Mouse (Mus musculus): ENCODE results near the gene 2310011J03Rik. TPM values are rescaled to one million over a fixed set of nuclear protein-coding genes. Genes with fewer than 3 reads are reported as not detected.

2310011J03Rik gene
- total RNA-seq, 2 experiments from 2014 or later: 10.5 to 13.1 TPM

DNA sequence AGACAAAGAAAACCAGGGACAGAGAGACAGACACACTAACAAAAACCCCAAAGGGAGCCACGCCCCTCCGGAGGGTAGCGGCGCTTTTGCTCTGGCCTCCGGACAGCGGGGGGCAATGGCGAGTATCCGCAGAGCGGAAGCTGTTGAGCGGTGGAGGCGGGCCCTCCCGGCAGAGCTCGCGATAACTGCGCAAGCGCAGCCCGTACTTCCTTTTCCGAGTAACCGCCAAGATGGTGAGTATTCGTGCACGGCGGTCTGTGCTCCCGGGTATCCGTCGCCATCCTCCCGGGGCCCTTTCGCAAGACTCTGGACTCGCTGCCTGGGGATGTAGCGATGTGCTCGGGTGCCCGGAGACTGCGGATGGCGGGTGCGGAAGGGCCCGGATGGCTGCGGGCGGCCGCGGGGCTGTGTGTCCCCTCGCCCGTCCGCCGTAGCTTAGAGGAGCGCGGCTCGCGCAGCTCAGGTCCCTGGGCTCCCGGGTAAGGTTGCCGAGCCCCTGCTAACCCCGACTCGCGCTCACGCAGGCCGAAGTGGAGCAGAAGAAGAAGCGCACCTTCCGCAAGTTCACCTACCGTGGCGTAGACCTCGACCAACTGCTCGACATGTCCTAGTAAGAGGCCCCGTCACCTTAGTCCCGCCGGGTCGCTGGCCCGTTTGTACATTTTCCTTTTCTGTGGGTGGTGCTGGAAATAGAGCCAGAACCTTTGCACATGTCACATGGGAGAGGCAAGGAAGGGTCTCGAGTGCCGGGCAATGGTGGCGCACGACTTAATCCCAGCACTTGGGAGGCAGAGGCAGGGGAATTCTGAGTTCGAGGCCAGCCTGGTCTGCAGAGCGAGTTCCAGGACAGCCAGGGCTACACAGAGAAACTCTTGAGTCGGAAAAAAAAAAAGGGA lies 27.8 kb downstream of the 2310011J03Rik start, which contains the start of gene Rps15:
Gene Rps15, plus strand, starts transcription at position 203 of the 896 bp plus-strand sequence.
- peak; percentile 95 for DNase-seq

DNA sequence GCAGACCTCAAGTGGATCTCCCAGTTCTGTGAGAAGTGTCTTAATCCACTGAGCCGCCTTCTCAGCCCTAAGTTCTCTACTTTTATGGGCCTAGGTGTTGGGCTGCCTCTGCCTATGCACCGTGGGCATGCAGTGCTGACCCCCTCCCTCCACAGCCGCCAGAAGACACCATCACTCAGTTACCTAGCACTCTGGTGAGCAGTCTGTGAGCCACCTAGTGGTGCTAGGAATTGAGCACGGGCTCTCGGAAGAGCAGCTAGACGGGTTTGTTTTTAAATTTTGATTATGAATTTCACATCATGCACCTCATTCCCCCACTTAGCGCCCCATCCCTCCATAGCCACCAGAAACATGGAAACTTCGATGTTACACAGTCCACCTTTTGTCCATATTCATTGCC lies 31.7 kb downstream of the 2310011J03Rik start:
- DNase-seq: no peak

DNA sequence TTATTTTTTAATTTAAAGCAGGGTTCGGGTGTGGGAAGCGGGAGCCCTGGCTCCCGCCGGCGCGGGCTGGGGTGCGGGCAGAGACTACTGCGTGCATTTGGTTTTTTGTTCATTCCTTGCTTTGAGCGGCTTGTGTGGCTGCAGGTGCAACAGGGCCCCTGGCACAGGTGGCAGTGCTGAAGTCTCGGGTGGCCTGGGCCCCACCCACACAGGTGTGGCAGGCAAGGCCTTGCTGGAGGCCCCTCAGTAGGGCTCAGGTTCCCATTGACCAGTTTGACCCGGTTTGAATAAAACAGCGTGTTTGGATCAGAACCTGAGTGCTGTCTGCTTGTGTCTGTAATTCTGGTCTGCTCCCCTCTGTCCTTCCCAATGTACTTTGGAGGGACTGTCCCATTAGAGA lies 32.2 kb downstream of the 2310011J03Rik start:
- DNase-seq: no peak

DNA sequence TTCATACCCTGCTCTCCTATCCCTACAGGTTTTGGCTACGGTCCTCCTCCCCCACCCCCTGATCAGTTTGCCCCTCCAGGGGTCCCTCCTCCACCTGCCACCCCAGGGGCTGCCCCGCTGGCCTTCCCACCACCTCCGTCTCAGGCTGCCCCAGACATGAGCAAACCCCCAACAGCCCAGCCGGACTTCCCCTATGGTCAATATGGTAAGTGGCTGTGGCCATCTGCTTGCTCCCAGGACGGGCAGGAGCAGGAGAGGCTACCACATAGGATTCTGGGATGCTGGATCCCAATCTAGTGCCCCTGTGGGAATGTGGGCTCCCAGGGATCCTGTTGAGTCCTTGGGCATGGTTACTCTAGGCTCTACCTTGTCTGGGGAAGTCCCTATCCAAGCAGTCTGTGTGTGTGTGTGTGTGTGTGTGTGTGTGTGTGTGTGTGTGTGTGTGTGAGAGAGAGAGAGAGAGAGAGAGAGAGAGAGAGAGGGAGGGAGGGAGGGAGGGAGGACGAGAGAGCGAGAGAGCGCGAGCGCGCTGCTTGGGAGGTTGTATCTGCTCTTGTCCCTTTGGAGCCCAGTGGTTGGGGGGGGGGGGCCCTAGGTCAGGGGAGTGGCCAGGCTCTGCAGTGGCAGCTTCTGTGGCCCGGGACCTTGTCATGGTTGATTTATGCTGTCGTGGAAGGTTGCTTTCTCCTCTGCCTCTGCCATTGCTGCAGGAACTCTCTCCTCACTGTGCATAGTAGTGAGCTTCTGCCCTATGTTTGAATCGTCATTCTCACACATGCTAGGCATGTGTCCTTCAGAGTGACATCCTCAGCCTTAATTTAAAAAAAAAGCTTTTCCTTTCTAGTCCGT lies 34.9 kb downstream of the 2310011J03Rik start:
- DNase-seq: no peak

DNA sequence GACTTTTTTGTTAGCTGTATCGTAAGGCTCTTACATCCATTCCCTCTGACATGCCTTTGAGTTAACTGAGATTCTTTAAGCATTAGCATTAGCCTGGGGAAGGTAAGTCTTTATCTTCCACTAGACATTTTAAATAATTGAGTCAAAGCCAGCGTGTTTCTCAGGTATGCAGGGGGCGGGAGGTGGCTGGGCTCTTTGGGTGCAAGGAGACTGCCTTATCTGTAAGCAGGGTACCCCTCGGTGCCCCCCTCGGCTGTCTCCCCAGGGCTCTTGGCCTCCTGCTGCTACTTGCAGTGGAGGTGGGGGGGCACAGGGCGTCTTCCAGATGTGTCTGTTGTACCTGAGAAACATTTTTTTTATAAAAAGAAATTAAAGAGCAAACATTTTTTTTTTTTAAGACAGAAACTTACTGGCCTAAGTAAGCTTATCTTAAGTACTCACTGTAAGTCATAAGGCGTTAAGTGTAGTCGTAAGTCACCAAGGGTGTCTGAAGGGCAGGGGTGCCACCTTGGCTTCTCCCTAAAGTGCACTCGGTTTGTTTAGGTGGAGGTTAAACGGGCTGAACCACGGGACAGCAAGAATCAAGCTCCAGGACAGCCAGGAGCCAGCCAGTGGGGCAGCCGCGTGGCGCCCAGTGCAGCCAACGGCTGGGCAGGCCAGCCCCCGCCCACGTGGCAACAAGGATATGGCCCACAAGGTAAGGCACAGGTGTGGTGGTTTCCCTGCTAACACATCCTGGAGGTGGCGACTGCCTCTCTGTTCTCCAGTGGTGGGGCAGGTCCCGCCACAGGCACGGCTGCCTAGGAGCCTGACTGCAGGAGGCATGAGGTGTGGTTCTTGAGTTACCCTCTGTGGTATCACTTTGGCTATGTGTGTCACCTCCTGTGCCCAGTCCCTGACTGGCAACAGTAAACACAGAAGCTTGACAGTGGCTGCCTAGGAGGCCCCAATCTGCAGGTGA lies 37.6 kb downstream of the 2310011J03Rik start:
- no peak for DNase-seq

DNA sequence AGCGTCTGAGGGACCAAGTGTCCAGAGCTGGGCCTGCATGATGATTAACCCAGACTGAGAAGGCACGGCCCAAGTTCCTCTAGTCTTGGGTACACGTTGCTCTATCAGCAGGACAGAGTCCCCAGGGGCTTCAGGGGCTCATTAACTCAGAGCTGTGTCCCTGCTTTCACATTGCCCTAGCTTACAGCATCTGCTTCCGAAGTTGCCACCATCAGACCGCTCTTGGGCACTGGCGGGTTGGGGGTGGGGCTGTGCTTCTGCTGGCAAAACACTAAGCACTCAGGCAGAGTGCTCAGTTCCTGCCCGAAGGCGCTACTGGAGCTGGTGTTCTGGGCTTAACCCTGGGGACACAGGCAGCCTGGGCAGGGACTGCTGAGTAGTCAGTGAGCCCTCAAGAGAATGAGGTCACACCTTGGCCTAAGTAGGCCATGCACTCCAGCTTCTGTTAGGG lies 38.4 kb downstream of the 2310011J03Rik start:
- no peak for DNase-seq

DNA sequence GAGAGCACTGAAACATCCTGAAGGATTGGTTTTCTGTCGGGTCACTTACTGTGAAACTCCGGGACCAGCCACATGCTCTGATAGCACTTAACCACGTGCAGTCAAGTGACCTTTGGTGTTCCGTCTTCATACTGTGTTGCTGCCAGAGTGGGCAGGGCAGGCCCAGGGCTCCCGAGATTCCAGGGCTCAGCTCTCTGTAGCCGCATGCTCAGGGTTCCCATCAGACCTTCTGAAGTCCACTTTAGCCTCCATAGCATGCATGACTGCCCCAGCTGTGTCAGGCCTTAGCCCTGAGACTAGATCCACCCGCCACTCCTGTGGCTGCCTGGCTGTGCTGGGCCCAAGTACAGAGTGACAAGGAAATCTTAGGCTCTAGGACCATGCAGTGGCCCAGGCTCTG lies 39.0 kb downstream of the 2310011J03Rik start:
- no peak for DNase-seq

DNA sequence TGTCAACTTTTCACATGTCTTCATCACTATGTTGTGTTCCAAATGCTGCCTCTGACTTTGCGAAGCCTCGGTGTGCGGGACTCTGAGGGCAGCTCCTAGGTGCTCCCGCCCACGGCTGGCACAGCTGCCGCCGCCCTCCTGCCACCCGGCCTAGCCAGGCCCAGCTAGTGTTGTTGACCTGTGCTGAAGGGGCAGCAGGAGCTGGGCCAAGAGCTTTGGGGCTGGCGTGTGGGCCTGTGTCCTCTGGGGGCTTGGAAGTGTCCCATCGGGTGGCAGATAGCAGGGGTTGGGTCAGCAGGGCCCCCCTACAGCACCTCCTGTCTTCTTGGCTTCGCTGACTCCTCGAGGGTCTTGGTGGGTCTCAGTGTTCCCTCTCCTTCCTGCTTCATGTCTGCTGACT lies 41.1 kb downstream of the 2310011J03Rik start:
- DNase-seq: no peak

DNA sequence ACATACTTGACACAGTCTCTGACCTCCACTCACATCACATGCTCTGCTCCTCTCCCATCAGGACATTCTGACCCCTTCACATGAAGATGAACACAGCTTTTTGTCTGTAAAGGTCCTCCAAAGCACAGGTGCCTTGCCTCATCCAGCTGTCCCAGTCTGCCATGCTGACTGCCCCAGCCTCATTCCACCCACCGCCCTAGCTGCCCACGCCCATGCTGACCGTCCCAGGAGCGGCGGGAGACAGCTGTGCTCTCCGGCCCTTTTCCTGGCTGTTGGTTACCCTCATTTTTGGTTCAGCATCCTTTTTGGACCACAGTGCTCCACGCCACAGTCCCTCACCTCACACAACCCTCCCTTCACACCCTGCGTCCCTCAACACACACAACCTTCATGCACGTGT lies 41.9 kb downstream of the 2310011J03Rik start:
- no peak for DNase-seq

DNA sequence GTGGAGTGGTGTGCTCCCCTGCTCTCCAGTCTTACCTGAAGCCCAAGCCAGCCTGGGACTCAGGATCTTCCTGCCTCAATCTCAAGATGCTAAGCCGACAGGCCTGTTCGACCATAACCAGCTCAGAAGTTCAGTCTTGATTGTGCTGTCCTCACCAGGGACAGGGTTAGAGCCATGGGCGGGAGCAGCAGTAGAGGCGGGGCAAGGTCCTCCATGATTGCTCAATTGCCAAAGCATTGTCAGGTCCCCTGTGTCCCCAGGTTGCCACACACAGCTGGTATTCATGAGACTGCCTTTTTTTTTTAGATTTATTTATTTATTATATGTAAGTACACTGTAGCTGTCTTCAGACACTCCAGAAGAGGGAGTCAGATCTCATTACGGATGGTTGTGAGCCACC lies 44.1 kb downstream of the 2310011J03Rik start:
- DNase-seq: no peak

DNA sequence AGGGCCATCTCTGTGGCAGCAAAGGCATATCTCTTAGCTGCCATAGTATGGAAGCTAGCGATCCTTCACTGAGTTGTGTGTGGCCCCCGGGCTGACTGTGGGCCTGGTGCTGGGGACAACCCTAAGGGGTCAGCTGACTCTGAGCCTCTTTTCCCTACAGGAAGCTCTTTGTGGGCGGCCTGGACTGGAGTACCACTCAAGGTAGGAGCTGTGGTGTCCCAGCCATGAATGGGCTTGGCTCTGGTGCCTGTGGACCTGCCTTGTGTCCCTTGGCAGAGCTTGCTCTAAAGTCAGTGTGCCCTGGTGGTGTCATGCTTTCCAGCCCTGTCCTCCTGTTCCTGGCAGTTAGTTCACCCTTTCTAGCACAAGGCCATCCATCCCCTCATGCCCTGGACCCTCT lies 46.5 kb downstream of the 2310011J03Rik start:
- no peak for DNase-seq

DNA sequence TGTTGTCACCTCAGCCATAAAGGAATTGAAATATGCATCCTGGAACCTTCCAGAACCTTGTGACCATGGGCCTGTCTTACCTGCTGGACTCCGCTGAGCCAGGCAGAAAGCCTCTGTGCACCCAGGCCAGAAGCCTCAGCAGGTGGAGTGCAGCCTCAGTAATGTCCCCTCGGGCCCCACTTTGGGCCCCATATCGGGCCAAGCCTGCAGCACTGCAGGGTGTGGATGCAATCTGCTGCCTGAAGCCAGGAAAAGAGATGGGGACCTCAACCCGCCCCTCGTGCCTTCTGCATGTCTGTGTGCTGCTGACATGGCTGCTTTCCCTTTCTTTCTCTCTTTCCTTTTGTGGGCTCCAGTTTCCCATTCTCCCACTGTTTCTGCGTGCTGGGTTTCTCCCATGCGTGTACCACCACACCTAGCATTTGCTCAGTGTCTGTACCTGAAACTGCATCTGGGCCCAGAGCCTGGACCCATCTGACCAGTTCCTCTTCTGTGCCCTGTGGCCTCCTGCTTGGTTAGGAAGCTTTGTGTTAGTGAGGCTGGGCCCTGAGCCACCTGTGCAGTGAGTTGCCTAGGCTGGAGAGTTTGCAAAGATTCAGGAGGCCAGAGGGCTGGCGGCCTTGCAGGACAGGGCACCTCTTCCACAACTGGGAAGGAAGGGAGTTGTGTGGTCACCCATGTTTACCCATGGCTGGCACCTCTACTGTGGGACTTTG lies 48.3 kb downstream of the 2310011J03Rik start:
- DNase-seq: no peak

DNA sequence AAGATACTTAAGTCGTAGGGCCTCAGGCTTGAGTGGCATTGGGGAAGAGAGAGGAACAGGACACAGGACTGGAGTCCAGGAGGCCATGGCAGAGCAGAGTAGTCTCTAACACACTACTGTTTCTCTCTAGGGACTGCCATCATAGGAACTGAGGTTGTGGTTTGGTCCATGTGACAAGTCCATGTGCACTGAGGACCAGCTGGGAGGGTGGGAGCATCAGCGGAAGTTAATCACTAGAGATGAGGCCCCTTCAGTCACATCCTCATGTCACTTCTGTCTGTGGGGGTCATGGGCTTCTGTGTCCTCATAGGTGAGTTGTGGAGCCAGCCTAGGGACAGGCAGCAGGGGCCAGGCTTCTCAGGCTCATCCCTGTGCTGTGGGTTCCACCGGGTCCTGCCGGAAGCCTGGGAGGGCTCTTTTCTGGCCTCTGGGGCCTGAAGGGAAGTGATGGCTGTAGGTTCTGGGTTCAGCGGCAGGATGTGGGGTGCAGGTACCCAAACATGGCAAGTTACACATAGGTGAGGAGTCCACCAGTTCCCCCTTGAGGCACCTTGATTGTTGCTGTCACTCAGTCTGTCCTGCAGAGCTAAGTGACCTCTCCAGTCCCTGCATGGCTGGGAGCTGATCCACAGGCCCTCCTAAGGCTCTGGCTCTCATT lies 49.0 kb downstream of the 2310011J03Rik start:
- no peak for DNase-seq

DNA sequence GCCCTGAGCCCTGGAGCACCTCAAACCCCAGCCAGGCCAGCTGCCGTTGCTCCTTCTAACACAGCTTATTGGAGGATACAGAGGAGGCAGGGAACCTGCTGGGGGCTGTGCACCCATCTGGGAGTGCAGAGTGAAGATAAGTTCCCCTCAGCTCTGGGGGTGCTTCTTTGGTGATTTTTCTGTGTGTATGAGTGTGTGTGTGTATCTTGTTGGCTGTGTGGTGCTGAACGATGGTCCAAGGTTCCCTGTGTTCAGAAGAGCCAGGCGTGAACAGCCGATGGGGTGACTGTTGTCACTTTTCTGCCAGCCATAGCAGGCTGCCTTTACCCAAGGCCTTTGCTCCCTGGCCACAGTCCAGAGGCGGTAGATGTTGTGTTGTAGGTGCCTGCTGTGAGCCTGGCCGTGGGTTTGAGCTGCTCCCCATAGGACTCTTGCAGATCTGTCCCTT lies 49.6 kb downstream of the 2310011J03Rik start:
- no peak for DNase-seq

DNA sequence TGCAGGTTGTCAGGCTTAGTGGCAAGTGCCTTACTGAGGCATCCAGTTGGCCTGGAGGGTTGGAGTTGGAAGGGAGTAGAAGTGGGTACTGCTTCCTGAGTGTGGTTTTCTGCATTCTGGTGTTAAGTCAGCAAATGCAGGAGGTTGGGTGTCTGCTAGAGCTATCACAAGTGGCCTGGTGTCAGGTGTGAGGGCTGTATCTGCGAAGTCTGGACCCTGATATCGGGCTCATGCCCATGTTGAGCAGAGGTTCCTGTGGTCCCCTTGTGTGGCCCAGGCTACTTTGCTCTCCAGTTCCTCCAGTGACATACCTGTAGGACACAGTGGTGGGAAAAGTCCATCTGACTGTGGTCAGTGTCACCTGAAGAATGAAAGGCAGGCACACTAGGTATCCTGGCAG lies 50.2 kb downstream of the 2310011J03Rik start:
- DNase-seq: no peak

Small RNAs within 50 kb of the gene (microRNA-seq; reads per million reads assigned to microRNA genes)
- 0 reads per million in 2 experiments for gene Mir6911

Other genes with a start within 250 kb of the 2310011J03Rik start
- 10 to 100 TPM in 1 of 2 experiments, 1 to 10 TPM in 1; 7.7 to 11.6 TPM for gene Sbno2, start 215.0 kb downstream of the 2310011J03Rik start, total RNA-seq (2021)
- gene Stk11, start 204.7 kb downstream of the 2310011J03Rik start, total RNA-seq (2021): 100 to 1,000 TPM; 105 to 110 TPM
- 100 to 1,000 TPM; 576 to 659 TPM for gene Atp5d, start 181.9 kb downstream of the 2310011J03Rik start, total RNA-seq (2021)
- 1 to 10 TPM; 2.3 to 3.2 TPM for gene Cbarp, start 179.7 kb downstream of the 2310011J03Rik start, total RNA-seq (2021)
- 10 to 100 TPM; 34.3 to 62.7 TPM for gene Midn, start 172.3 kb downstream of the 2310011J03Rik start, total RNA-seq (2021)
- 10 to 100 TPM; 84.3 to 88.4 TPM for gene Cirbp, start 154.6 kb downstream of the 2310011J03Rik start, total RNA-seq (2021)
- gene 1600002K03Rik, start 147.6 kb downstream of the 2310011J03Rik start, total RNA-seq (2021): 1 to 10 TPM; 3.9 to 5.5 TPM
- 1 to 10 TPM; 1.1 to 1.9 TPM for gene Efna2, start 141.1 kb downstream of the 2310011J03Rik start, total RNA-seq (2021)
- gene Mum1, start 94.1 kb downstream of the 2310011J03Rik start, total RNA-seq (2021): 10 to 100 TPM; 26.4 to 31.3 TPM
- 100 to 1,000 TPM; 371 to 457 TPM for gene Ndufs7, start 71.4 kb downstream of the 2310011J03Rik start, total RNA-seq (2021)
- gene Gamt, start 59.5 kb downstream of the 2310011J03Rik start, total RNA-seq (2021): 100 to 1,000 TPM; 342 to 351 TPM
- gene Dazap1, start 59.1 kb downstream of the 2310011J03Rik start, total RNA-seq (2021): 10 to 100 TPM; 67.8 to 81.0 TPM
- 100 to 1,000 TPM; 952 to 954 TPM for gene Rps15, start 28.1 kb downstream of the 2310011J03Rik start, total RNA-seq (2021)
- gene Apc2, start 24.6 kb downstream of the 2310011J03Rik start, total RNA-seq (2021): under 1 TPM; 0.87 to 0.95 TPM
- gene Pcsk4, start 9.0 kb upstream of the 2310011J03Rik start, total RNA-seq (2021): 1 to 10 TPM in 1 of 2 experiments, under 1 TPM in 1; 0.75 to 1.5 TPM
- gene Reep6, start 9.4 kb upstream of the 2310011J03Rik start, total RNA-seq (2021): 1 to 10 TPM; 2.1 to 2.4 TPM
- gene Adamtsl5, start 27.9 kb upstream of the 2310011J03Rik start, total RNA-seq (2021): 10 to 100 TPM; 15.2 to 20.4 TPM
- gene Plk5, start 35.9 kb upstream of the 2310011J03Rik start, total RNA-seq (2021): not detected
- 10 to 100 TPM in 1 of 2 experiments, 1 to 10 TPM in 1; 8.9 to 12.2 TPM for gene Mex3d, start 67.1 kb upstream of the 2310011J03Rik start, total RNA-seq (2021)
- 100 to 1,000 TPM; 107 to 120 TPM for gene Mbd3, start 79.0 kb upstream of the 2310011J03Rik start, total RNA-seq (2021)
- gene Uqcr11, start 86.3 kb upstream of the 2310011J03Rik start, total RNA-seq (2021): 100 to 1,000 TPM; 725 to 806 TPM
- 10 to 100 TPM; 33.0 to 43.2 TPM for gene Tcf3, start 113.1 kb upstream of the 2310011J03Rik start, total RNA-seq (2021)
- gene Onecut3, start 174.3 kb upstream of the 2310011J03Rik start, total RNA-seq (2021): not detected
- gene Atp8b3, start 218.6 kb upstream of the 2310011J03Rik start, total RNA-seq (2021): not detected
- gene Rexo1, start 241.0 kb upstream of the 2310011J03Rik start, total RNA-seq (2021): 10 to 100 TPM; 13.1 to 16.7 TPM

Data from gastrocnemius, postnatal 10 days (tissue).